Mouse (Mus musculus) liver, embryonic 14.5 days (tissue): ENCODE measurements at regions not wholly inside any gene's neighbourhood (a gene's known extent, or its start where the extent isn't known, plus 50 kb on each side); places are given as distances from the start of the nearest gene placed in this dataset.

Source experiments
- ATAC-seq: fragments of 200-750 bp; cut with Nextera tagmentation; 2 replicates; pipeline ENCODE4 v1.8.0; 2017; ENCODE audit warnings: moderate number of reproducible peaks, mild to moderate bottlenecking, moderate library complexity; ENCODE audit not compliant: insufficient read depth
- DNase-seq, 3 experiments: peaks; one replicate each; pipeline ENCODE4 v3.0.0-alpha.2; 2012 to 2013; ENCODE audit warnings: low read depth in 3 of 3, low spot score in 3 of 3
- H3K27ac ChIP-seq: fragments of 300-500 bp; sonication (generic); 2 replicates; pipeline ENCODE4 v1.5.1; 2014; ENCODE audit warnings: moderate library complexity, mild to moderate bottlenecking, control low read depth, inconsistent platforms
- H3K27me3 ChIP-seq: fragments of 300-500 bp; sonication (generic); 2 replicates; pipeline ENCODE4 v1.6.1; 2014; ENCODE audit warnings: mild to moderate bottlenecking, low read length, moderate library complexity; ENCODE audit not compliant: control insufficient read depth, insufficient read depth
- H3K36me3 ChIP-seq: fragments of 300-500 bp; sonication (generic); replicated peaks from 2 replicates; pipeline ENCODE4 v1.6.1; 2014; ENCODE audit warnings: low read depth; ENCODE audit not compliant: control insufficient read depth, insufficient read depth
- H3K4me1 ChIP-seq, 2 experiments: fragments of 200-500 bp in 1 of 2; fragments of 300-500 bp in 1 of 2; sonication (generic) in 1 of 2; replicated peaks; 2 replicates each; pipeline ENCODE4 v1.6.1; 2012 to 2014; ENCODE audit warnings: antibody characterized with exemption in 1 of 2, inconsistent platforms in 1 of 2, low read length in 1 of 2; ENCODE audit not compliant: control insufficient read depth in 2 of 2, insufficient read depth in 2 of 2
- H3K4me2 ChIP-seq: fragments of 300-500 bp; sonication (generic); 2 replicates; pipeline ENCODE4 v1.6.1; 2014; ENCODE audit warnings: low read depth, mild to moderate bottlenecking, control low read depth, moderate library complexity
- H3K4me3 ChIP-seq, 2 experiments: fragments of 200-500 bp in 1 of 2; fragments of 300-500 bp in 1 of 2; sonication (generic) in 1 of 2; 2 replicates each; pipeline ENCODE4 v1.5.1; 2012 to 2014; ENCODE audit warnings: low read depth in 2 of 2, low read length in 2 of 2, mild to moderate bottlenecking in 2 of 2, control low read depth in 1 of 2, inconsistent platforms in 1 of 2, moderate library complexity in 1 of 2; ENCODE audit not compliant: insufficient read depth in 1 of 2
- H3K9ac ChIP-seq: fragments of 300-500 bp; sonication (generic); replicated peaks from 2 replicates; pipeline ENCODE4 v1.6.1; 2014; ENCODE audit warnings: mild to moderate bottlenecking, control low read depth, moderate library complexity
- H3K9me3 ChIP-seq: fragments of 300-500 bp; sonication (generic); 2 replicates; pipeline ENCODE4 v1.6.1; 2016; ENCODE audit warnings: low read length, mixed read lengths; ENCODE audit not compliant: control insufficient read depth
- CTCF ChIP-seq: IDR thresholded peaks from 2 replicates; pipeline ENCODE4 v1.5.1; 2016; ENCODE audit warnings: antibody characterized with exemption, low read depth, control low read depth
- EP300 ChIP-seq: IDR thresholded peaks from 2 replicates; pipeline ENCODE4 v1.6.1; 2016; ENCODE audit warnings: antibody characterized with exemption, low read depth
- WGBS: fragments of 180-500 bp; shearing (Covaris S2); extraction: QIAGEN DNeasy Blood & Tissue Kit; methylation state at CpG from one replicate; pipeline ENCODE4 v1.1.7; 2014; ENCODE audit not compliant: insufficient replicate concordance; 5-methylcytosine and 5-hydroxymethylcytosine counted together

DNA sequence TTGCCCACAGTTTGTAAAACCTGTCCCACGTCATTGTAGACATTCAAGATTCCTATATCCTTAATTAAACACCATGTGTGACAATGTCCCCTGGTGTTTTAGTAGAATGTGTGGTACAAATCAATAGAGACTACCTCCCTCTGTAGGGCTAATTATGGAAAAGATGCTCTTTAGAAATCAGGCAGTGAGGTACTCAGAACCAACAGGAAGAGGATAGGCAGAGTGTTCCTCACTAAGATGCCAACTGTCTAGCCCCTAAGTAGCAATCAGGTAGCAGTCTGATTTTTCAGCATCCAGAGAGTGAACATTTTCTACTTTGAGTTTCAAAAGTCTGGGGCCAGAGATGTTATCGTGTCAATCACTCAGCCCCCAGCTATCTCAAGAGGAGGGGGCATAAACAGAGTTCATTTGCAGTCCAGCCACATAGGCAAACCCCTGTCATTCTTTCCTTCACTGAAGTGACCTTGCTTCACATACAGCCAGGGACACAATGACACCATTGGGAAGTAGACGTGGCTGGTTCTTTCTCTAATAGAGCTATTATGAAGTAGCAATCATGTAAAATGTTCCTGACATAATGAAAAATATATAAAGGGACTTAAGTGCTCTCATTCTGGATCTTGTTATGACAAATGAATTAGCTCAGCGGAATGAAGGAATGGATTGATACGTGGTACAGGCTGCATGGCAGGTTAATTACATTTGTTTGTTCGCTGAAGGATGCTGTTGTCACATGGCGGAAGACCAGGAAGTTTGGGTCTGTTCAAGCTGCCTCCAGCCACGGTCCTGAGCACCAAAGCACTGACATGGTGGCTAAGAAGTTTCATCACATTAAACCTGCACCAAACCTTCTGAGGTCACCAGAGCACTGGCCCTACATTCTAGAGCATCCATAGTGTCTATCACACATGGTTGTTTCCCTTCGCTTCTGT lies 74.6 kb upstream of the Olfr275 start:
- Histone ChIP-seq H3K9me3 (no peaks in the 10 kb centered on the region), H3K9ac (no peak overlapping the region), H3K27me3 (no peaks in the 10 kb centered on the region), H3K4me2 (no peak overlapping the region), H3K4me3 (no peak overlapping the region), H3K27ac (no peak overlapping the region), H3K36me3 (no peaks in the 10 kb centered on the region), H3K4me1 (no peaks in the 10 kb centered on the region)
- TF ChIP-seq CTCF (no peak), EP300 (no peak)
- DNase-seq, result no peak
- ATAC-seq, result no peak
- WGBS, result 54% methylated on average over 9 of the region's 9 CpGs

DNA sequence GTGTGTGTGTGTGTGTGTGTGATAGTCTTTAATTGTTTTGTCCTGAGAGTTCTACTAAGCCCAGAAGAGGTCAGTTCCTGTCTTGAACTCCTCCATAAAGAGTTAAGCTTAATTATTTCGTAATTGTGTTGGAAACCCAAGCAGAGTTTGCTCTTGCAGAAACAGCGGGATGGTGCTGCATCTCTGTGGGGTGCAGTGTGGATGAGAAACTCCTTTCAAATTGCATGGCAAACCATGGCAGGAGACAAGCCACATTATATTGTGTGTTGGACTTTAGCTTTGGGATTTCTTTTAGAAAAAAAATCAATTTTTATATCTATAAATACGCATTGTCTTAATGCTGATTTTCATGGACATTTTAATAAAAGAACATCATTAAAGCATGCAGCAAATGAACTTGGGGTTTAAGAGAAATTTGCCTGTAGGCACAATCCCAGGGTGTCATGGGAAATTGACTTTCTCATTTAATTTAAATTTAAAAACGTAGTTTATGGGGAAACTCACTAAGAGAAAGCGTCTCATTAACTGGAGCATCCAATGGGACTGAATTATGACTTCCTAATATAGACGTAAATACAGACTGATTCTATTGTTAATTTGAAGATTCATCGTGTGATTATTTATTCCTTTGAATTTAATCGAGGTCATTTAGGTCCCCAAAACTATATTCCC lies 61.4 kb upstream of the Olfr275 start:
- no peak for ATAC-seq
- H3K27ac ChIP-seq, result no peak overlapping the region

More for the DNA sequence above, 61.4 kb upstream of the Olfr275 start:
- 55% methylated on average over 8 of the region's 8 CpGs for WGBS
- H3K9ac ChIP-seq, result no peak overlapping the region
- no peaks in the 10 kb centered on the region for H3K36me3 ChIP-seq
- H3K27me3 ChIP-seq, result no peaks in the 10 kb centered on the region
- no peak overlapping the region for H3K4me2 ChIP-seq
- H3K9me3 ChIP-seq, result no peaks in the 10 kb centered on the region
- no peaks in the 10 kb centered on the region for H3K4me1 ChIP-seq
- TF ChIP-seq EP300 (no peak), CTCF (no peak)
- H3K4me3 ChIP-seq, result no peak overlapping the region
- no peak for DNase-seq
